Mouse (Mus musculus): ENCODE results near the gene Six5.
A peak's percentile ranks its signal among the peaks of the same experiment; 100 is the strongest.

The Six5 gene

DNA sequence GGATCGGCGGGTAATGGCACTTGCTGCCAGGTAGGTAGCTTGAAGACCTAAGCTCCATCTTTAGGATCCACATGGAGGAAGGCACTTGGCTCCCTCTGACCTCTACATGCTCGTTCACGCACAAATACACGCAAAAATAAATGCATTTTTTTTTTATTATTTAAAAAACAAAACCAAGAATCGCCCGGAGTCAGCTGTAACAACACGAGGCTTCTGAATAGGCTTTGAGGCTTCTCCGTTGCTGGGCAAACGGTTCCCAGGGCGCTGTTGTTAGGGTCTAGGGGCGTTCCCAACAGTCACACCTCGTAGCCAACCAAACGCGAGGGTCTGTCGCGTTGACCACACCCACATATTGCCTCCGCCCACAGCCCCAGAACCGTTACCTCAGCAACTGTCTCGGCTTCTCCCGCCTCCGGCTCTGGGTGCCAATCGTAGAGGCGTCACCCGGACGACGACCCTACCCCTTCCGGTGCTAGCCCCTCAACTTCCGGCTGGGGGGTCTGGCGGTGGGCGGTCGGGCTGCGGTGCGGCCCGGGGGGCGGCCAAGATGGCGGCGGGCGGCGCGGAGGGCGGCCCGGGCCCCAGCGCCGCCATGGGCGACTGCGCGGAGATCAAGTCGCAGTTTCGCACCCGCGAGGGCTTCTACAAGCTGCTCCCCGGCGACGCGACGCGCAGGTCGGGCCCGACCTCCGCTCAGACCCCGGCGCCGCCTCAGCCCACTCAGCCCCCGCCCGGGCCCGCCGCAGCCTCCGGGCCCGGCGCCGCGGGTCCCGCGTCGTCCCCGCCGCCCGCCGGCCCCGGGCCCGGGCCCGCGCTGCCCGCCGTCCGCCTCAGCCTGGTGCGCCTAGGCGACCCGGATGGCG lies 18.4 kb upstream of the Six5 start, which contains the start of gene Dmwd:
Dmwd (plus strand) TSS at position 505 of the 863 bp plus-strand sequence.
- DNase-seq = peak; percentile 93

DNA sequence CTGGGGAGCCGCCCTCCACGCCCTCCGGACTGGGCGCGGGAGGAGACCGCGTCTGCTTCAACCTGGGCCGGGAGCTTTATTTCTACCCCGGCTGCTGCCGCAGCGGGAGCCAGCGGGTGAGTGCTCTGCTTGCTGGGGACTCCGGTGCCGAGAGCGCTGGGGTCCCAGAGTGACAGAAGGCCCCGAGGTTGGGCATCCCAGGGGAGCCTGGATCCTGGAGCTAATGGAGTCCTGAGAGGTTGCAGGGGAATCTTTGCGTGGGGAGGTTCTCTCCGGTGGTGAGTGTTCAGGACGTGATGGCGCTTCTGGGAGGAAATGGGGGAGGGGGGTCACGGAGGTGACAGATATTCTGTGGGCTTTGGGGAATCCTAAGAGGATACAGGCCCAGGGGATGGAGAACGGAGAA lies 17.8 kb upstream of the Six5 start:
- no peak for DNase-seq

DNA sequence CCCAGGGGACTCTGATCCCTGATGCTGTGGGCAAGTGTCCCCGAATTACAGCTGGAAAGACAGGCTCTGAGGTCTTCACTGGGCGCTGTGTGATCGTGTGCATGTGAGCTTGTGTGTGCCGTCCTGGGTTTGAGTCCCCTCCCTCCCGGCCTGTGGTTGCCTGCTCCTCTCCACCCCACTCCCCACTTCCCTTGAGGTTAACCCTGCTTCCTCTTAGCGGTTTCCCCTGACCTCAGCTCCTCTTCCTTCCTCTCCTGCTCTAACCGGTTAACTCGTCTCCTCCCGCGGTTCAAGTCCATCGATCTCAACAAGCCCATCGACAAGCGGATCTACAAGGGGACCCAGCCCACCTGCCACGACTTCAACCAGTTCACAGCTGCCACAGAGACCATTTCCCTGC lies 16.6 kb upstream of the Six5 start:
- no peak for DNase-seq

DNA sequence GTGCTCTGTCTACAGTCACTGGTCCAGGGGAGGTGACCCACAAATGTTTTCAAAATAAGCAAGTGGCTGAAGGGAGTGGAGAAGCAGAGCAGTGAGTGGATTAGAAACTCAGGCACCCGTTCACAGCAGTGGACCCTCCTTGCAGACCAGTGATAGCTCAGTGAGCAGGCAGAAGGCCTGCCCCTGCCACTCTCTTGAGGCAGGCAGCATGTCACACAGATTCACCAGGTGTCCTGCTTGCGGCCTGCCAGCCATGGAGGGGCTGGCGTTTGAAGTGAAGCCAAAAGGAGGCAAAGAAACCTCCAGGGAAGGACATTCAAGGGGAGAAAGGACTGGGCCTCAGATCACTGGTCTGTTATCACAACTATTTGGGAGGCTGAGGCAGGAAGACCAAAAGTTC lies 15.7 kb upstream of the Six5 start:
- DNase-seq = no peak

DNA sequence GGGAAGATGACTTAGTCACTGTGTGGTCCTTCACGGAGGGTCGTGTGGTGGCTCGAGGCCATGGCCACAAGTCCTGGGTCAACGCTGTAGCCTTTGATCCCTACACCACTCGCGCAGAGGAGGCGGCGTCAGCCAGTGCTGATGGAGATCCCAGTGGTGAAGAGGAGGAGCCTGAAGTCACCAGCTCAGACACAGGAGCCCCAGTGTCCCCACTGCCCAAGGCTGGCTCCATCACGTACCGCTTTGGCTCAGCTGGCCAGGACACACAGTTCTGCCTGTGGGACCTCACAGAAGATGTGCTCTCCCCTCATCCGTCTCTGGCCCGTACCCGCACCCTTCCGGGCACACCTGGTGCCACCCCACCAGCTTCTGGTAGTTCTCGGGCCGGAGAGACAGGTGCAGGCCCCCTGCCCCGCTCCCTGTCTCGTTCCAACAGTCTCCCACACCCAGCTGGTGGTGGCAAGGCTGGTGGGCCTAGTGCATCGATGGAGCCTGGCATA lies 13.9 kb upstream of the Six5 start:
- DNase-seq = no peak

DNA sequence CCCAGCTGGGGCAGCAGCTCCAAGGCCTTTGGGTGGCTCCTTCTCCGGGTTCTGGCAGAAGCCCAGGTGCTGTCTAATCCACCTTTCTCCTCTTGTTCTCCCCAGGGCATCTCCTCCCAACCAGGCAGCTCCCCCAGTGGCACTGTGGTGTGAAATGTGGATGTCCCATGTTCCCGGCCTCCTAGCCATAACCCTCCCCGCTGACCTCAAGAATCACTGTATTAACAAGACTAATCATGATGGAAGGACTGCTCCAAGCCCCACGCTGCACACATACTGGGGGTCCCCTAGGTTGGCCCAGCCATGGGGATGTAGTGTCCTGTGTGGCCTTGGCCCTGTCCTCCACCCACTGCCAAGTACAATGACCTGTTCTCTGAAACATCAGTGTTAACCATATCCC lies 12.2 kb upstream of the Six5 start:
- DNase-seq = no peak

DNA sequence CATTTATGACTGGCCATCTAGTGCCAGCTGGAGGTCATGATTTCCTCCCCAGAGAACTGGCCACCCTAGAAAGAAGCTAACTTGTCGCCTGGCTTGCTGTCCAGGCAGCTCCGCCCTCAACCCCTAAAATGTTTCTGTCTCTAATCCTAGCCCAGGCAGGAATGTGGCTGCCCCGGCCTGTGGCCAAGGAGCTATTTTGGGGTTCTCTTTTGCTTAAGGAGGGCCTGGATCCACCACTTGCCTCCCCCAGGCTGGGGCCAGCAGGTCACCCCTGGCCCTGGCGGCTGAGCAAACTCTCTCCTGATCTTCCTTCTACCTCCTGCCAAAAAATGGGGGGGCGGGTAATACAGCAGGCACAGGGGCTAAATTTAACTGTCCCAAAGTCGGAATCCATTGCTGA lies 11.3 kb upstream of the Six5 start:
- DNase-seq = no peak

DNA sequence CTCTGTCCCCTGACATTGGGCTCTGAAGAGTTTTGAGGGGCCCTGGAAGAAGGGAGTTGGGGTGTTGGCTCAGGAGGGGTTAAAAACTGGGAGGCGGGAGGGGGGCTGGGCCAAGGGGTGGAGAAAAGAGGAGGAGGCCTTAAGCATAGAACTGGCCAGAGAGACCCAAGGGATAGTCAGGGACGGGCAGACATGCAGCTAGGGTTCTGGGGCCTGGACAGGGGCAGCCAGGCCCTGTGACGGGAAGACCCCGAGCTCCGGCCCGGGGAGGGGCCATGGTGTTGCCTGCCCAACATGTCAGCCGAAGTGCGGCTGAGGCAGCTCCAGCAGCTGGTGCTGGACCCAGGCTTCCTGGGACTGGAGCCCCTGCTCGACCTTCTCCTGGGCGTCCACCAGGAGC lies 10.7 kb upstream of the Six5 start, which contains the start of gene Dmpk:
Dmpk (plus strand) TSS at position 149 of the 400 bp plus-strand sequence.
- DNase-seq = no peak

DNA sequence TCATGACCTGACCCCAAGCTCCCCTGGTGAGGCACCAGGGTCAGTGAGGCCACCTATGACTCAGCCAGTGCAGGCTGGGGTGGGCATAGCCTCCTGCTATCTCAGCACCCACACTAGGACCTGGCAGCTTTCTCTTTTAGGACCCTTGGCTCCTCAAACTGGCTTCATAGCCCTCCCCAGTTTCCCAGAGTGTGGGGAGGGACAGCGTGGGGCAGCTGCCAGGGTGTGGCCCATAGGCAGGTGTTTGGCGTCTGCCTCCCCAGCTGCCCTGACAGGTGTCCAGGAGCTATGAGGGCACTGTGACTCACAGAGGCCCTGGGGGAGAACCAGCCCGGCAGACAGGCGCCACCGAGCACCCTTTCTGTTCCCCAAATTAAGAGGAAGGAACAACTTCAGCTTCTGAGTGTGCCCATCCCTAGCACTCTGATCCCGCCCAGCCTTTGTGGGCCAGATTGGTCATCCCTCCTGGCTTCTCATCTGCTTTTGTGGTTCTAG lies 10.1 kb upstream of the Six5 start:
- DNase-seq = no peak

DNA sequence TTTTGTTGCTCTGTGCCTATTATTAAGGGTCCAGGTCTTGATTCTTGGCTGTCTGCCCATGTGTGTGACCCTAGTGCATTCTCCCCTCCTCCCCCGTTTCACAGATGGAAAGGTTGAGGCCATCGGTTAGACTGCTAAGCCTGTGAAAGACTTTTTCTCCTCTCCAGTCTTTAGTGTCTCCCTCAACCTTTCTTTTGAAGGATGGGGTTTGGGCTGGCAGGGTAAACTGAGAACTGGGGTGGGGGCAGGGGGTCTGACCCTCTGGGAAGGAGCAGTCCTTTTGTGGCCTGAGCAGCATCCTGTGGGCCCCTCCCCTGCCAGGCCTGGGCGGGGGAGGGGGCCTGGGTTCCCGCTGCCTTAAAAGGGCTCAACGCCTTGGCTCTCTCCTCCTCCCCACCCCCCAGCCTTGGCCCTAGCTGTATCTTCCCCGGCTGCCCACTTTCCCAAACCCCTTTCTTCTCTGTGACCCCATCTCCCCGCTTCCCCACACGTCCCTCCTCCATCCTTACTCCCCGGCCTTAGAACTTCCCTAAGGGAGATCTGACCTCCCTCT lies 9.4 kb upstream of the Six5 start:
- no peak for DNase-seq

DNA sequence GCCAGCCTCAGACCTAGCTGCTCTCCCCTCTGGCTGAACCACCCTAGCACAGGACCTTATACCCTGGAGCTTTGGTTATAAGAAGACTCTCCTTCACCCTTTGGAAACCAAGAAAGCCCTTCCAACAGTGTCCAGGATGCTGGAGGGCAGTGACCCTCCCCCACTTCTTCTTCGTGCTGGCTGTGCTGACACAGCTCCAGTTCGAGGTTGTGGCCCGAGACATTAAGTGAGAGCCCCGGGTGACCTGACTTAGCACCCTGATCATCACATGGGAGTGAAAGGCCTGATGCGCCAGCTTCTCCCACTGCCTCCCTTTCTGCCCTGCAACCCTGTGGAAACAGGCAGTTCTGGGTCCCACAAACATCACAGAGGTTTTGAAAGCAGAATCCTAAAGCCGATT lies 8.9 kb upstream of the Six5 start:
- DNase-seq = no peak

DNA sequence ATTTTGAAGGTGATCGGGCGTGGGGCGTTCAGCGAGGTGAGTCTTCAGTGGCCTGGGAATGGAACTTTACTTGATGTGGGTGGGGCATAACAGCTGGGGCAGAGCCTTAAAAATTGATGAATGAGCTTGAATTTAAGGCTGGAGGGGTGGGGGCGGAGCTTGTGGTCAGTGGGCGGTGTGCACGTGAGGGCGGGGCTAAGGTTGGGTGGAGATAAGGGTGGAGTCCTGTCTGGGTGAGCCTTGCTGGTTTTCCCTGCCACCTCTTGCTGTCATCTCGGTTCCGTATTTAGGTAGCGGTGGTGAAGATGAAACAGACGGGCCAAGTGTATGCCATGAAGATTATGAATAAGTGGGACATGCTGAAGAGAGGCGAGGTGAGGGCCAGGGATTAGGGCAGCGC lies 8.4 kb upstream of the Six5 start:
- no peak for DNase-seq

DNA sequence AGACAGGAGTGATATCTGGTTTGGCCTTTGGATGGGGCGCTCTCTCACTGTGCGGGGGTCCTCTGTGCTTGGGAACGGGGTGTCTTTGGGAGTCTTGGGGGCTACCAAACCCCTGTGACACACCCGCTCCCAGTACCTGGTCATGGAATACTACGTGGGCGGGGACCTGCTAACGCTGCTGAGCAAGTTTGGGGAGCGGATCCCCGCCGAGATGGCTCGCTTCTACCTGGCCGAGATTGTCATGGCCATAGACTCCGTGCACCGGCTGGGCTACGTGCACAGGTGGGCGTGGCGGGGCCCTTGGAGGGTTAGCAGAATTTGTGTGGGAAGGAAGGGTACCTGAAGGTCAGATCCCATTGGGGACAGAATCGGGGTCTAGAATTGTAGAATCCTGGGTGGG lies 7.6 kb upstream of the Six5 start:
- DNase-seq = no peak

DNA sequence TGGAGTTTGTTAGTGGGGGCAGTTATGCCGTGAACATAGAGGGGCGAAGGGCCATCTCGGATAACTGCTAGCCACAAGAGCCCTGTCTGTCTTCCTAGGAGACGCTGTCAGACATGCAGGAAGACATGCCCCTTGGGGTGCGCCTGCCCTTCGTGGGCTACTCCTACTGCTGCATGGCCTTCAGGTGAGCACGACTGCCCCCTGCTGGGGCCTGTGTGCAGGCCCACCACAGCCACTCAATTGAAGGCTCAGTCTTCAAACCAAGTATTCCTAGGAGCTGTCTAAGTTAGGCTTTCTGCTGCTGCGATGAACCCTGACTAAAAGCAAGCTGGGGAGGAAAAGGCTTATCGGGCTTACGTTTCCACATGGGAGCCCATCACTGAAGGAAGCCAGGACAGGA lies 5.6 kb upstream of the Six5 start:
- peak; percentile 75 for DNase-seq

DNA sequence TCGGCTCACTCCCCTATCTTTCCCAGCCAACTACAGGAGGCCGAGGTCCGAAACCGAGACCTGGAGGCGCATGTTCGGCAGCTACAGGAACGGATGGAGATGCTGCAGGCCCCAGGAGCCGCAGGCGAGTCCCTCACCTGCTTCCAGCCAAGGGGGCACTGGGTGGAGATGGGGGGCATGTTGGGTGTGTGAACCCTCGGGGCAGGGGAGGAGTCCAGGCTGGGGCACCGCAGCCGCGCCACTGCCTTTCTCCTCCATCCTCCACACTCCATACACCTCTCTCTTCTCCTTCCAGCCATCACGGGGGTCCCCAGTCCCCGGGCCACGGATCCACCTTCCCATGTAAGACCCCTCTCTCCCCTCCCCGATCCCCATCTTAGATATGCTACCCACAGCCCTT lies 2.5 kb upstream of the Six5 start:
- DNase-seq = no peak

DNA sequence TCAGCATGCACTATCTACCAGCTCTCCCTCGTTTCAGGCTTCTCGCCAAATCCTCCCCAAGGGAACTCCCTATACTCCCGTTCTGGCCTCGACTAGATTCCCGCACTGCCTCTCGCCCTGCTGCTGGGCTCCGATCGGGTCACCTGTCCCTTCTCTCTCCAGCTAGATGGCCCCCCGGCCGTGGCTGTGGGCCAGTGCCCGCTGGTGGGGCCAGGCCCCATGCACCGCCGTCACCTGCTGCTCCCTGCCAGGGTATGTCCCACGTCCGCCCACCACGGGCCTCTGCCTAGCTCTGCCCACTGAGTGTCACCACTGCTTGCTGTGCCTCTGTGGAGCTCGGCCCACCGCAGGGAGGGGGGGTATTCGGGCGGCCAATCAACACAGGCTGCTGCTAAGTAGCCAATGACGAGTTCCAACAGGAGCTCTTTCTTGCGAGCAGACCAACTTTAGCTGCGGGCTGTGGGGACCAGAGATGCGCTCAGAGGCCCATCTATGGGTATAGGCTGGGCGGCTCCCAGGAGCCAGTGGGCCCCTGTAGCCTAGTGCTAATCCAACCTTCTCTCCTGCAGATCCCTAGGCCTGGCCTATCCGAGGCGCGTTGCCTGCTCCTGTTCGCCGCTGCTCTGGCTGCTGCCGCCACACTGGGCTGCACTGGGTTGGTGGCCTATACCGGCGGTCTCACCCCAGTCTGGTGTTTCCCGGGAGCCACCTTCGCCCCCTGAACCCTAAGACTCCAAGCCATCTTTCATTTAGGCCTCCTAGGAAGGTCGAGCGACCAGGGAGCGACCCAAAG lies 1.8 kb upstream of the Six5 start:
- DNase-seq = peak; percentile 53

DNA sequence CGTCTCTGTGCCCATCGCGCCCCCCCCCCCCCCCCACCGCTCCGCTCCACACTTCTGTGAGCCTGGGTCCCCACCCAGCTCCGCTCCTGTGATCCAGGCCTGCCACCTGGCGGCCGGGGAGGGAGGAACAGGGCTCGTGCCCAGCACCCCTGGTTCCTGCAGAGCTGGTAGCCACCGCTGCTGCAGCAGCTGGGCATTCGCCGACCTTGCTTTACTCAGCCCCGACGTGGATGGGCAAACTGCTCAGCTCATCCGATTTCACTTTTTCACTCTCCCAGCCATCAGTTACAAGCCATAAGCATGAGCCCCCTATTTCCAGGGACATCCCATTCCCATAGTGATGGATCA lies 1.2 kb upstream of the Six5 start:
- peak; percentile 70 for DNase-seq

DNA sequence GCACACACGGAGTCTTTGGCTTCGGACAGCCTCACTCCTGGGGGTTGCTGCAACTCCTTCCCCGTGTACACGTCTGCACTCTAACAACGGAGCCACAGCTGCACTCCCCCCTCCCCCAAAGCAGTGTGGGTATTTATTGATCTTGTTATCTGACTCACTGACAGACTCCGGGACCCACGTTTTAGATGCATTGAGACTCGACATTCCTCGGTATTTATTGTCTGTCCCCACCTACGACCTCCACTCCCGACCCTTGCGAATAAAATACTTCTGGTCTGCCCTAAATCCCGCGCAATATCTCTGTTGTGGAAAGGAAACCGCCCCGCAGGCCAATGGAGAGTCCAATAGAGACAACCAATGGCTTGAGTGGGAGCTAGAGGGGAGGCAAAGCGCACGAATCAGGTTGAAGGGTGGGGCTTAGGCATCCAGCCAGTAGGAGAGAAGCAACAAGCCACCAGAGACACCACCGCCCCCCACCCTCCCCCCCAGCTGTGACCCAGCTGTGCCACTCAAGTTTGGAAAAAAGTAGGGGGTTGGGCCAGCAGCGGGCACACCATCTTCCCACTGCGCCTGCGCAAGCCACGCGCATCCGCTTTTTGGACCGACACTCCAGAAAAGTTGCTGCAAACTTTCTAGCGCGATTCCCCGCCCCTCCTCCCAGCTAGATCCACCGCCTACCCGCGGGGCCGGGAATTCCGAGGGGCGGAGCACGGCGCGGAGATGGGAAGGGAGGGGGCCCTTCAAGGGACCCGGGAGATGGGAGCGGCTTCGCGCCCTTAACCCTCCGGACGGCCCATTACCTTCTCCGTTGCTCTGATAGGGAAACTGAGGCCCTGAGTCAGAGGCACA lies 633 bp upstream of the Six5 start:
- DNase-seq = peak; percentile 85

DNA sequence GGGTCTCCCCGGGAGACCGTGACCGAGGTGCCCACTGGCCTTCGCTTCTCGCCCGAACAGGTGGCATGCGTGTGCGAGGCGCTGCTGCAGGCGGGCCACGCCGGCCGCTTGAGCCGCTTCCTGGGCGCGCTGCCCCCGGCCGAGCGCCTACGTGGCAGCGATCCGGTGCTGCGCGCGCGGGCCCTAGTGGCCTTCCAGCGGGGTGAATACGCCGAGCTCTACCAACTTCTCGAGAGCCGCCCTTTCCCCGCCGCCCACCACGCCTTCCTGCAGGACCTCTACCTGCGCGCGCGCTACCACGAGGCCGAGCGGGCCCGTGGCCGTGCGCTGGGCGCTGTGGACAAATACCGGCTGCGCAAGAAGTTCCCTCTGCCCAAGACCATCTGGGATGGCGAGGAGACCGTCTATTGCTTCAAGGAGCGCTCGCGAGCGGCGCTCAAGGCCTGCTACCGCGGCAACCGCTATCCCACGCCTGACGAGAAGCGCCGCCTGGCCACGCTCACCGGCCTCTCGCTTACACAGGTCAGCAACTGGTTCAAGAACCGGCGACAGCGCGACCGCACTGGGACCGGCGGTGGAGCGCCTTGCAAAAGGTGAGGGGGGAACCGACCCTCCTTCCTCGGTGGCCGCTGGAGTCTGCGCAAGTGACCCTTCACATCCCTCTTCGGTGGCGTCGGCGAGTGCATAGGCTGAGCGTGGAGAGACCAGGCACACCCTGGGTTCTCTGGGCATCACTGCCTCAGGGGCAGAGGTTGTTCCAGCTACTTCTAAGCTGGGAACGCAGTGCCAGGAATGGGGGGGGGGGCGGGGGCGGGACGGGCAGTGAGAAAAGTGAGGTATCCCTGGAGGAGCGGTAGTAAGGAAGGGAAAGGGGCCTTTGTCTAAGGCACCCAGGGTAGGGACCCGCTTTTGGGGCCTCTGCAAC lies 694 bp downstream of the Six5 start:
- DNase-seq = no peak

DNA sequence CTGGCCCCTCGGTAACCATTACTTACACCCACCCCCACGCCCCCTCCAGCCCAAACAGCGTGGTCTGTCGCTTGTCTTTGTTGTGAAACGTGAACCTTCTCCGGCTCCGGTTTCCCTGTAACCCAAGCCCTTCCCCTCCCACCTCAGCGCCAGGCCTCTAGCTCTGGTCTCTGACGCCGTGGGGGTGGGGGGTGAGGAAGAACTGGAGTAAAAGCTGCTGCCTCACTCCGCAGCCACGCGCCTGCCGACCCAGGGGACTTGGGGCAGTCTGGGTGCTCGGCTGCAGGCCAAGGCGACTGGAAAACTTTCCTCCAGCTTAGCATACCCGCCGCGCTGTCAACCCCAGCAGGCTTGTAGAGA lies 1.3 kb downstream of the Six5 start:
- peak; percentile 55 for DNase-seq

DNA sequence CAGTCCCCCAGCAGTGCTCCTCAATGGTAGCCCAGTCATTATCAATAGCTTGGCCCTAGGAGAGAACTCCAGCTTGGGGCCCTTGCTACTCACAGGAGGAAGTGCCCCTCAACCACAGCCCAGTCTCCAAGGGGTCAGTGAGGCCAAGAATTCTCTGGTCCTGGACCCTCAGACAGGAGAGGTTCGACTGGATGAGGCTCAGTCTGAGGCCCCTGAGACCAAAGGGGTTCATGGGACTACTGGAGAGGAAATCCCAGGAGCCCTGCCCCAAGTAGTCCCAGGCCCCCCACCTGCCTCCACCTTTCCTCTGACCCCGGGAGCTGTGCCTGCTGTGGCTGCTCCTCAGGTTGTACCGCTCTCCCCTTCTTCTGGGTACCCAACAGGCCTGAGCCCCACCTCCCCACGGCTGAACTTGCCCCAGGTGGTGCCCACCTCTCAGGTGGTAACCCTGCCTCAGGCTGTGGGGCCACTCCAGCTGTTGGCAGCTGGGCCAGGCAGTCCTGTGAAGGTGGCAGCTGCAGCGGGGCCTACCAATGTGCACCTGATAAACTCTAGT lies 2.1 kb downstream of the Six5 start:
- no peak for DNase-seq

Measured in right cerebral cortex, postnatal 4 days (tissue).